Mouse (Mus musculus): ENCODE data around the gene Lemd1. TPM values are rescaled to one million over a fixed set of nuclear protein-coding genes. Genes with fewer than 3 reads are reported as not detected.
A peak's percentile ranks its signal among the peaks of the same experiment; 100 is the strongest.

Gene Lemd1
- total RNA-seq, 2 experiments from 2014 or later = not detected

DNA sequence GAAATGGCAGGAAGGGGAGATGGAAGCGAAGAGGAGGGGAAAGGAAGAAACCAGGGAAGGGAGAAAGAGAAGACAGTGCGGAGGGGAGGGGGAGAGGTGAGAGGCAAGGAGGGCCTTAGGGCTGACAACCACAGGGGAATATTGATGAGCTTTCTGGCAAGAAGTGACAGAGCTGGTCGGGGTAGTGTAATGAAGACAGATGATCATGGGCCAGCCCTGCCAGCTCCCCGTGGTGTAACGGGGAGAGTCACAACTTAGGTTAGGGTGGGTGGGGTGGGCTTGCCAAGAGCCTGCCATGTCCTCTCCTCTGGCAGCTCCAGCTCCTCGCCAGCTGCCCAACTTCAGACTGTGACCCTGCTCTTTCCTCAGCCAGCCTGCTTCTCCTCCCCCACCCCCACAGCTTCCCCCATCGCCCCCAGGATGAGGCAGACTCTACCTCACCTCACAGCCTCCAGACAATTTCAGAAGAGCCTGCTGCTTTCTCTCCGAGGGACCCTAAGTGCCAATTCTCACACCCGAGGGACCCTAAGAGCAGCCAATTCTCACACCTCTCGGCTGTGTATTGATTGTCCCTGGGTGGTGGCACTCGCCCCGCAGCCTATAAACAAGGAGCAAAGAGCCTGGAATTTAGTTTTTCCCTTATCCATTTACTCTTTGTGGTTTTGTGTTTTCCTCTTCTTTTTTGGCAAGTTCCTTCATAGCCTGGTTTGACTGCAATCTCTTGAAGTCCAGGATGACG, 26.3 kb upstream of the Lemd1 start:
- DNase-seq = no peak

- DNase-seq = no peak
These were observed 25.4 kb upstream of the Lemd1 start for GRCm38 (mm10) chr1:132165859-132166258.

GRCm38 (mm10) chr1:132168115-132168767, 23.0 kb upstream of the Lemd1 start:
- DNase-seq = peak; percentile 33

DNA sequence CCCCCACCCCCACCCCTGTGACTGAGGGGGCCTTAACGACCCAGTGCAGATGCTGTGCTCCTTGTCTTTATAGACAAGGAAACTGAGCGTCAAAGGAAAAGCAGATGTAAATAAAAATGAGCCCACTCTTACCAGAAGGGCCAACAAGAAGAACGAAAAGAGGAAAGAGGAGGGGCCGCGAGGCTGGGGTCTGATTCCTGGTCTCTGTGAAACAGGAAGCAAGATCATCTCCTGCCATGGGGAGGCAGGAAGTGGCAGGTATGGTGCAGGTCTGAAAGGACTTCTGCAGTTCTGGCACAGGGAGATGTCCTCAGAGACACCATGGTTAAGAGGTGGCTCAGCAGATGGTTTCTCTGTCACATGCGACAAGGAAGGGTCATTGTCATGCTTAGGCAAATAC, 20.5 kb upstream of the Lemd1 start:
- no peak for DNase-seq

DNA sequence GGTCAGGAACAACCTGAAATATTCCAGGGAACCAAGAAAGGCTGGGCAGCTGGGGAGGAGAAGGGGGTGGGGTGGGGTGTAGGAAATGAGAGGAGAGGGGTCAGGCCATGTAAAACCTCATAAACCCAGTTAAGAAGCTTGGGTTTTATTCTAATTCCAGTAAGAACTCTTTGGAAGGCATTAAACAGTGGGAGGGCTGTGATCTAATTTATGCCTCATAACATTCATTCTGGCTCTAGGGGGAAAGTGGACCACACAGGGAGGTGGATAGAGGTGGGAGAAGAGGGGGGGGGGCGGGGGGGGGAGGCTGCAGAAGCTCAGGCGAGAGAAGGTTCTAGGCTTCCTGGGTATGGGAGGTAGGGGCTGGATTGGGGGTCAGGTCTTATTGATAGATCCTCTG, 19.6 kb upstream of the Lemd1 start:
- no peak for DNase-seq

- DNase-seq = no peak
These were observed 4.9 kb upstream of the Lemd1 start for GRCm38 (mm10) chr1:132186303-132186702.

DNA sequence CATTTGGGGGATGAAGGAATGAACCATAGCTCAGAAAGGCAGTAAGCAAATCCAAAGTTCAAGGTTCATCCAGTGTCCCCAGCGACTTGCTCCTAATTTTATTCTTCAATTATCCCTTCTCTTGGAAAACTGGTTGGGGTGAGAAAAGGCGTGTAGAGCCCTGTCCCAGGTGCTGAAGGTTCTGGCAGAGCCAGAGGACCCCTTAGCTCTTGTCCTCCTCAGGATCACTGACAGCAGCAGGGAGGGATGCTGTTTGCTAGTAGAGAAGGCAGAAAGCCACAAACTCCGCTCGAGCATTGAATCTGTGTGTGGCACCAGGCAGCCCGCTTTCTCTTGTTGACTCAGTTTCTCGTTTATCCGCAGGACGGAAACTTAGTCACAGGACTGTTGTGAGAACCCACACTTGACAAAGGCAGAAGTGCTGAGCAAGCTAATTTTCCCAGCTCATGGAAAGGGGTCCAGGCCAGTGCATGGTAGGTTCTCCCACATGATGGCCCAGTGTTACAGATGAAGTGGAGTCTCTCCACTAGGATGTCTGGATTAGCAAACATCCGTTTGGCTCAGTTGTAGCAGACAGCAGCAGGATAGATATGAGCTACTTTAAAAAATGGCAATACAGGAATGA, 2.7 kb upstream of the Lemd1 start:
- DNase-seq = no peak

- DNase-seq = no peak
These were observed 2.0 kb upstream of the Lemd1 start for GRCm38 (mm10) chr1:132189231-132189630.

- no peak for DNase-seq
These were observed 1.2 kb upstream of the Lemd1 start for GRCm38 (mm10) chr1:132190040-132190513.

DNA sequence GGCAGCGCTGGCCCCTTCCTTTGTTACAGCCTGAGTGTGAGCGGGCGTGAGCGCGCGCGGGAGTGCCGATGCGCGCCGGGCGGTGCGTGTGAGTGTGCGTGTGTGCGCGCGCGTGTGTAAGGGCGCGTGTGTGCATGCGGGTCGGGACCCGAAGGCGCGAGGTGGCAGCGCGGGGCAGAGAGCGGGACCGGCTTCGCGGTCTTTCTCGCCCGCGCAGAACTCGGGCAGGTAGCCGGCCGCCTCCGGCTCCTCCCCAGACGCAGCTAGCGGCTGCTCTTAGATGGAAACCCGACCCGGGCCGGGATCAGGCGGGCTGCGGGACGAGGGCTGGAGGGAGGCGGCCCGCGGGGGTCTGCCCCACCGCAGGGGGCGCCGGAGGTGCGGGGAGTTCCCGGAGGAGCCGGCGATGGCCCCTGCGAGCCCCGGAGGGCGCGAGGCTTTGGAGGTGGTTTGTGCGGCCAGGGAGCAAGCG, 574 bp upstream of the Lemd1 start:
- DNase-seq = no peak

DNA sequence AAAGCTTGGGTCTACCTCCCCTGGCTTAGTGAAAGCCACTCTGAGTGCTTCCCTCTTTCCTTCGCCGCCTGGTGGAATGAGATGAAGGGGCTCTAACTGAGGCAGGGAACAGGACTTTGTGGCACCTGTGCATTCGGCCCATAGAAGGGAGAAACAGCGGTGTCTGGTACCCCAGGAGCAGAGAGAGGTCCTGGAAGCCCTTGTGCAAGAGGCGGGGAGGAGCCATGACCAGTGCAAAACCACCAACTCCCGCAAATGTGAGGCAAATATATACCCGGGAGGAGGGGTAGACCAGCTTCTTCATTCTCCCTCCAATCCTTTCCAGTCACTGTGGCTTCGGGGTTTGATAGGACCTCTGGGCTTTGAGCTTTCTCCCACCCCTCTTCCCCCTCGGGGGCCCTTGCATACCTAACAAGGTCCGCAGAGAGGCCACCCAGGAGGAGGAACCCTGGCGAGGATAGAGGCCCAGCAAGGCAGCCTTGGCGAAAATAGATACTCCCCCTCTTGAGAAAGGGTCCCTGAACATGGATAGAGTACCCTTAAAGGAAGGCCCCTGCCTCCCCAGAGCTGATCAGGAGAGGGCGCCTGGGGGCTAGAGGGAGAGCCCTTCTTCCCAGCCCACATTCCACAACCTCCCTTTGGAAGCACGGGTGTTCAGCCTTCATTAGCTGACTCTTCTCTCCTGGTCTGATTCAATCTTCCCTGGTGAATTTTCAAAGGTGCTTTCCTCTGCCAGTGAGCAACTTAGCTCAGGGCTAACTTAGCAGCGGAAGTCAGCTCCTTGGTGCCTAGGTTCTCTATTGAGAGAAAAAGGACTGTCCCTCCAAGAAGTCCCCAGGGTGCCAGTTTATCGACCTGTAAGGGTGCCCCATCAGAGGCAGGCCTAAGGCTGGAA, 802 bp downstream of the Lemd1 start:
- no peak for DNase-seq

DNA sequence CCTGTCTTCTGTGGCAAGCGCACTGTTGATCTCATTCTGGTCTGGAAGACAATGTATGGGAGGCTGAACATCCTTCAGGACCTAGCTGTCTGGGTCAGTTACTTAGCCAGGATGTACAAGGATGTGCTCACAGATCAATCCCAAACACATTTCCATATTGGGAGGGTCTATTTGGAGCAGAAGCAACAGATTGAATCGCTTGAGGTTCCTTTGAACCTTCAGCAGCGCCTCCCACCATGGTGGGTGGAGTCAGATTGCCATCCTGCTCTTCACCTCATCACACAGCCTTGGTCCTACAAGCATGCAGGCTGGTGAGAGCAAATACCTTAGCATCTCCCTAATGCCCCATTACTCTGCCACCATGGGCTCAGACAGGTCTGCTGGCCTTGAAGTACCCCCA, 2.6 kb downstream of the Lemd1 start:
- no peak for DNase-seq

DNA sequence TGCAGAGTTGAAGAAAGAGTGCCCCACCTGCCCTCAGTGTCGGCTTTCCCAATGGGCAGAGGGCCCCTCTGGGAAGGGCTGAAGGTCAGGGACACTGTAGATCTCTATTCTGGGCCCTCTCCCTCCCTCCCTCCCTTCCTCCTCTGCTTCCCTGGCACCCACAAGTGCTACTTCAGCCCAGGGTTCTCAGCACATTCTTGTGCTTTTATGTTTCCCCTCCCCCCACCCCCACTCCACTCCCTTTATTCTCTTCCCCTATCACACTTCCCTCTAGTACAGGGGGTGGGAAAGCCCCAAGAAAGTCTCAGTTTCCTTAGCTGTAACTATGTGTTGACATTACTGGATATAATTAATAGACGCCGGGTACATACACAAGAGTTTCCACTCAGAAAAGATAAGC, 3.4 kb downstream of the Lemd1 start:
- no peak for DNase-seq

GRCm38 (mm10) chr1:132195100-132195499, 3.9 kb downstream of the Lemd1 start:
- DNase-seq = no peak

DNA sequence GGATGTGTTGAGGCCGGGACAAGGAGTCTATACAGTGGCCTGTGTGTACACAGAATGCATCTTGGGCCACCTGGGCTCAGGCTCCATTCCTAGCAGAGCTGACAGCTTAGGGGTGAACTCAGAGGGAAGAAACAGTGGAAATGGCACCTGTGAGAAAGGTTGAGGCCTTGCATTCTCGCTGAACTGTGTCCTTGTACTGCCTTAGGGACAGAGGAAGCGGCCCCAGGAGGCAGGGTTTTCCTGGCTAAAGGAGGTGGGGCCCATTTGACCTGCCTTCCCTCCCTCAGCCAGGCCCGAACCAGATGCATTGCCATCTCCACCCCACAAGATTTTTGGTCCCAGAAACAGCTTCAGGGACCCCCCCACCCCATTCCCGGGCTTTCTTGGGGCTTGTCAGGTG, 4.5 kb downstream of the Lemd1 start:
- DNase-seq = no peak

DNA sequence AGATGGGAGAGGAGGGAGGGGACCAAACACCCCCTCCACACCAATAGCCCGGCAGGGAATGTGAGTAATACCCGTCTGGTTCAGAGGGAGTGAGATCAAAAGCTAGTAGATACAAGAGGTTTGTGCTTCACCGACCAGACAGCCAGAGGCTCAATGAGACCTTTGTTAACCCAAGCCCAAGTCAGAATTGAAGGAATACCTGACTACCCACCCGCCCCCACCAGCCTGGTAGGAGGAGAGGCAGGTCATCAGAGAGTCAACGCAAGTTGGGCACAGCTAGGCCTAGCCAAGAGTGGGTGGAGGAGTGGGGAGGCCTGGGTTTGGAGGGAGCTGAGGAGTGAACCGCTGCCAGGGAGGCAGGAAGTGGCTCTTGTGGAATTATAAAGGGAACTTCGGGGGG, 5.1 kb downstream of the Lemd1 start:
- DNase-seq = no peak

- DNase-seq = no peak
These were observed 6.4 kb downstream of the Lemd1 start for GRCm38 (mm10) chr1:132197666-132198065.

DNA sequence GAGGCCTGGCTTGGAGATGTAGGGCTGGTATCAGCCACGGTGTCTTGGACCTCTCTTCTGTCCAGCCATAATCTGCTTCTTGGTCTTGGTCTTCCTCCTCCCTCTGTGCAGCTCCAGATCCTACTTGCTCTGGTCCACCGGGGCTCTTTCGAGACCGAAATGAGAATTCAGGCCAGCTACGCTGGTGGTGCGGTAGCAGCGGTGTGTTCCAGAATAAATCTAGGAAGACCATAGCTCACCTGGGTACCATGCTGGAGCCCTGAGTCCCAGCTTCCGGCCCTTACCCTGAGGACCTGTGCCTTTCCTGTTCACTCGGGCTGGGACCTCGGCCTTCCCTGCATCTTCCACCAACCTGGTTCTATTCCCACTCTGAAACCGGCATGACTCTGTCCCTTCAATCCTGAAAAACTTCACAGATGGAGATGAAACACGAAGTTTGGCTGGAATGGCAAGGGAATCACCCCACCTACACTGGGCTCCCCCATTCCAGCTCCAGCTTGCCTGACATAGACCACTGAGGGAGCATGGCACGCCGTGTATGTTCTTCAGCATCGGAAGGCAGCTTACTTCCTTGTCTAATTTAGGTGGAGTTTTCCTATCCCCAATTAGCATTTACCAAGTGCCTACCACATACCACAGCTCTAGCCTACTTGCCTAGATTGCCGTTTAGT, 7.3 kb downstream of the Lemd1 start:
- DNase-seq = no peak

GRCm38 (mm10) chr1:132199244-132199643, 8.0 kb downstream of the Lemd1 start:
- DNase-seq = no peak

DNA sequence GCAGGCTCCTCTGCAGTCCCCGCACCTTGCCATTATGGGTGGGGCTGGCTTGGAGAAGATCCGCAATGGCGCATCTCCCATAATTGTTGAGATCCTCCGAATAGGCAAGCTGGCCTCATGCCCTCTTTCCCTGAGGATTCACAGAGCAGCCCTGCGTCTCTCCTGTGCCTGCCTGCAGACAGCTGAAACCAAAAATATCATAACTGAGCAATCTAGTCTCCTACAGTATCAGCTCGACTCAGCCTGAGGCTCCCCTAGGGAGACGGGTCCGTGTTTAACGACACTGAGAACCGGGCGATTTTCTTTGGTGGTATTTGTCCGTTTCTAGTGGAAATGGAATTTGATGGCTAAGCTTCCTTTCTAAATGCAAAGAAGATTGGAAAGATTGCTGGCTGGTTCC, 8.7 kb downstream of the Lemd1 start:
- no peak for DNase-seq

Measured in gastrocnemius, postnatal 10 days (tissue).